Mouse (Mus musculus) fibroblast of lung, adult 2 months (primary cell): ENCODE results near the gene Olfr986.
"Not testable (repeated sequence)": the region's sequence is repeated elsewhere in the genome, so short reads cannot be mapped to it uniquely, and the experiment has no call there.

Experiments used
- DNase-seq: peaks from one replicate; pipeline ENCODE4 v3.0.0-alpha.2; 2011; ENCODE audit warnings: low read depth

Gene Olfr986

GRCm38 (mm10) chr9:40180620-40181019 is at the start of gene Olfr986:
Olfr986 (plus strand) TSS chr9:40180920.
- no peak for DNase-seq

- no peak for DNase-seq
Measured at GRCm38 (mm10) chr9:40136987-40137688, 43.6 kb upstream of the Olfr986 start.

- no peak for DNase-seq
Measured at GRCm38 (mm10) chr9:40139484-40139883, 41.2 kb upstream of the Olfr986 start.

GRCm38 (mm10) chr9:40141544-40141943 is 39.2 kb upstream of the Olfr986 start:
- no peak for DNase-seq

DNA sequence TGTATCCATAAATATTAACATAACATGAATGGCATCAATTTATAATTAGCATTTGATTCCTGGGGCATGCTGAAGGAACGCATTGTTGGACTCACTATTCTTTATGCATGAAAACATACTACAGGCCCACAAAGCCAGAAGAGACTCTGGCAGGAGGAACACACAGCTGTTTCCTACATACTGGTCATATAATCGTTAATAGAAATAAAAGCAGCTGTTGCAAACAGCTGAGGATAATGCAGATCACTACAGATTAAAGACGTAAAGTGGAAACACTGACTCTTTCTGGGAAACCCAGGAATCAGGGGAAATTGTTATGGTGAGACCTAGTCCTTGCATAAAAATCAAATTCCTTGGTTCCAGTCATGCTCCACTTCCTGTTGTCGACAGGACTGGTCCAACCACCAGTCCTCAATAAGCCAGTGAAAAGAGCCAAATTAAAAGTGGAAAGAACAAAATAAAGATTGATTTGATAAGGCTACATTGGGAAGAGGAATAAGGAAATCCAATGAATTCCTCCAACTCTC is 25.5 kb upstream of the Olfr986 start:
- no peak for DNase-seq

- DNase-seq: no peak
Measured at GRCm38 (mm10) chr9:40166446-40166845, 14.3 kb upstream of the Olfr986 start.

DNA sequence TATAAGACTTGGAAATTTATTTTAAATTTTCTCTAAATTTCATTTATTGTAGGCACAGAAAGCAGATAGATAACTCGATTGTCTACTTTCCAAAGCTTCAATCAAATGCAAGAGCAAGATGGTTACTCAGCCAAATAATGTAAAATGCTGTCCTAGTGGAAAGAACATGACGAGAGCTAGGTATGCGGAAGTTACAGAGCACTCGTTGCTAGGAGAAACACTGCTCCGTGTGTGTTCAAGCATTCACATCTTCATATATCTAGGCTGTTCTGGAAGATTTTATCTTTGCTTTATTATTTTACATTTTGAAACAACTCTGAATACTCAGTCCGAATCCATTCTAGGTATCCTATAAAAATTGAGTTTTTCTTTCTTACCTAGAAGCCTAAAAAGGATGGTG is 3.7 kb upstream of the Olfr986 start:
- DNase-seq: no peak

- DNase-seq: not testable (repeated sequence)
Measured at GRCm38 (mm10) chr9:40185166-40185565, 4.4 kb downstream of the Olfr986 start.

GRCm38 (mm10) chr9:40191086-40191876 is 10.6 kb downstream of the Olfr986 start:
- peak; percentile 3 for DNase-seq

GRCm38 (mm10) chr9:40192098-40193038 is 11.6 kb downstream of the Olfr986 start, which contains the start of gene Zfp202:
Zfp202 (plus strand) TSS chr9:40192316.
- peak; percentile 44 for DNase-seq

- DNase-seq: peak; percentile 3
Measured at GRCm38 (mm10) chr9:40195981-40196380, 15.3 kb downstream of the Olfr986 start.

DNA sequence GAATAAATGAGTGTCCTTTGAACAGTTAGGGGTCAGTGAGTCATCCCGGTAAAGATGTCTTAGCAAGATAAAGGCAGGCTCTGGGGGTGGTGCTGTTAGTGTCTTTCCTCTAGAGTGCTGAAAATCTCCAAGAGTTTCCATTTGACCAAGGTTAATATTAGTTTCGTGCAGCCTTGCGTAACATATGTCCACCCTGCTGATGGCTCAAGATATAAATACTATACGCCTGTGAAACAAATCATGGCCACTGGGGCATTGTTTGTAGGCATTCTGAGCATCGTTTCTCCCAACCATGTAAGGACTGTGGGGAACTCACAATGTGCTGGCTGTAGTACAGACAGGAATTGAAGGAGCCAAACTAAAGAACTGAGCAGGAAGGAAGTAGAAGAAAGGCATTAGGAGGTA is 25.8 kb downstream of the Olfr986 start:
- no peak for DNase-seq

DNA sequence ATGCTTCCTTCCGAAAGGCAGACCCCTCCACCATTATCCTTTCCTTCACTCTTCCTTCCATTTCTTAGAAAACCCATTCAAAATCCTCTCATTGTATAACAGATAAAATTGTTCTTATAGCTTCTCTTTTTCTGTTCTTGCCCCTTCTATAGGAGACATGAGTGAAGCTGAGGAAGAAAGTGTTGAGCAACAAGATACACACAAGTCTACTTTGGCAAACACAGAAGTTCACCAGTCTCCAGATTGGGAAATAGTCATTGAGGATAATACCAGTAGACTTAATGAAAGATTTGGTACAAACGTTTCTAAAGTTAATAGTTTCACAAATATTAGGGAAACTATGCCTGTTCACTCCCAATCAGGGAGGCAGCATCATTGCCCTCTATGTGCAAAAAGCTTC is 30.0 kb downstream of the Olfr986 start:
- no peak for DNase-seq

- DNase-seq: no peak
Measured at GRCm38 (mm10) chr9:40214058-40214457, 33.3 kb downstream of the Olfr986 start.

DNA sequence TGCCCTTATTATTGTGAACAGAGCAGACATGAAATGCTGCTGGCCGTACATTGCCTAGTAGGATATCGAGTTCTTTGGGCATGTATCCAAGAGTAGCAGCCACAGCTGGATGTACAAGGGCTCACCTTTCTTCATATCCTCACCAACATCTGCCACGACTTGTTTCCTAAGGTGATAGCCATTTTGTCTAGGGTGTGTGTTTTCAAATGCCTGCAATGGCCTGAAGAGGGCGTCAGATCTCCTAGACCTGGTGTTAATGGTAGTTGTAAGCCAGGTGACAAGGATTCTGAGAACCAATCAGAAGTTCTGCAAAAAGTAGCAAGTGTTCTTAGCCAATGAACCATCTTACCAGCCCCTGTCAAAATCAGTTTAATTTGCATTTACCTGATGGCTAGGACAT is 35.9 kb downstream of the Olfr986 start:
- DNase-seq: no peak

DNA sequence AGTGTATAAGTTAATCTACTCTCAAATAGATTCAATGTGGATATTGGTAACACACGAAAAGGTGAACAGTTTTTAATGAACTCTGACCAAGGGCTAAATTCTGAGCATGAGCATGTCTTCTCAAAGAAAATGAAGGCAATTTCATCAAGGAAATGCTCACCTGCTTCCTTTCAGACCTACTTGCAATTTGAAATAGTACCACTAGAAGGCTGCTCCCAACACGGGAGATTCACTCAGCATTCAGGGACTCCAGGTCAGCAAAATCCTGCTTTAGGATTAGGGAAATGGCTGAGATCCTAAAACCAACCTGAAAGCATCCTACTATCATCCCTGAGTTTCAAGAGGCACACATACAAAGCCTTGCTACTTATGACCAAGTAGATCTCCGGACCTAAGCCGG is 43.6 kb downstream of the Olfr986 start:
- DNase-seq: no peak

DNA sequence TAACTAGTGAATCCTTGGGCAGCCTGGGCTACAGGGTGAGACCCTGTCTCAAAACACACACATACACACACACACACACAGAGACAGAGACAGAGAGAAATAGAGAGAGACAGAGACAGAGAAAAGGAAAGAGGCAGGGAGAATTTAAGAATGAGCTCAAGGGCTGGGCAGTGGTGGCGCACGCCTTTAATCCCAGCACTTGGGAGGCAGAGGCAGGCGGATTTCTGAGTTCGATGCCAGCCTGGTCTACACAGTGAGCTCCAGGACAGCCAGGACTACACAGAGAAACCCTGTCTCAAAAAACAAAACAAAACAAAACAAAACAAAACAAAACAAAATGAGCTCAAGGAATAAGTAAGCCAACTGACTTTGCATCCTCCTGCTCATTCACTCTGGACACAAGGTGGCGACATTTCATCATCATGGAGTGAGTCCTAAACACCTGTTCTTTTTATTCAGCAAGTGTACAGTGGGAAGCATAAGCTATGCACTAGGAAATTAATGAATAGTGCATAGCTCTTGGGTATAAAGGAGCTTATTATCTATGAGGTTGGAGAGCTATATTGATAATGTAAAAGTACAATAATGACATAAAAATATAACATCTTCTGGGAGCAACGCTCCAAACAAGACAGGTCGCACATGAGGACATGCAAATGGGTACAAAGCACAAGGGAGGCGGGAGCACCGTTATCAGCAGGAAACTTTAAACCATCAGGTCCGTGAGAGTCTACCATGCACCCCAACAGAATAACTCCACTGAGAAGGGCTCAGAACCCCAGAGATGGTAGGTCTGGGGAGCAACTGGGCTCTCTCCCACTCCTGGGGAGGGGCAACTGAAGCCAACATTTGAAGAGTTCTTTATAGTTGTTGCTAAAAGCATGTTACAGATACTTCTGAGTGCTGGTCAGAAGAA is 47.4 kb downstream of the Olfr986 start:
- peak; percentile 51 for DNase-seq

DNA sequence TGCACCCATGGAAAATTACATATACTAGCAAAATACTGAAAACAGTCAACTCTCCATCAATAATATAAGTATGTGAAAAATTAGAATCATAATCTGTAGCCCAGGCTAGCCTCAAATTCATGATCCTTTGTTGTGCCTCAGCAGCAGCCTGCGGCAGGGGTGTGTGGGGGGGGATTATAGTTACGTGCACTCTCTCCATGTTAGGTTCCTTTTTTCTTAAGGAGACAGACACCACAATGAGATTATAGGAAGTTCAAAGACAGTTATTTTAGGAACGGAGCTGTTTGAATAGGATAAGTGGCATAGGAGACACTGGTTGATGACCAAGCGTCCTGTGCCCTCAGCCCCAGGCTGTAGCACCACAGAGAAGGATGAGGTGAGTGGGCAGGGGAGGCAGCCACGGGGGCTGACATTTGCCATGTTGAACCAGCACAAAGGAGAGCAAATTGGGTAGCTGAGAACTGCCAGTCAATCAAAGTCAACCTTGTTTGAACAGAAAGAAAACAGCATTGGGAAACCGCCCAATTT is 48.1 kb downstream of the Olfr986 start:
- DNase-seq: no peak

- DNase-seq: no peak
Measured at GRCm38 (mm10) chr9:40229479-40229878, 48.8 kb downstream of the Olfr986 start.

- no peak for DNase-seq
Measured at GRCm38 (mm10) chr9:40231019-40231418, 50.3 kb downstream of the Olfr986 start.
